Mouse (Mus musculus): ENCODE results near the gene Kcnmb2. TPM values are rescaled to one million over a fixed set of nuclear protein-coding genes. Genes with fewer than 3 reads are reported as not detected.

Kcnmb2 gene
- polyA plus RNA-seq, 1 experiment from 2014 or later = 2.1 TPM

GRCm38 (mm10) chr3:31985103-31985502, 82.8 kb downstream of the Kcnmb2 start:
- Histone ChIP-seq H3K9ac (ENCODE audit: low read depth, low read length) (no peak overlapping the region), H3K36me3 (ENCODE audit: insufficient read depth, low read length) (no peaks in the 10 kb centered on the region), H3K4me2 (ENCODE audit: low read length) (no peak overlapping the region), H3K4me1 (replicated peaks; ENCODE audit: insufficient read depth, low read length) (no peaks in the 10 kb centered on the region), H3K27ac (no peak overlapping the region), H3K9me3 (replicated peaks; ENCODE audit: low read length) (no peaks in the 10 kb centered on the region), H3K4me3 (replicated peaks; ENCODE audit: low read depth, low read length) (no peak overlapping the region), H3K27me3 (ENCODE audit: insufficient read depth, low read length) (no peaks in the 10 kb centered on the region)
- ATAC-seq (replicated peaks; ENCODE audit: low FRiP score, low read depth) (no peak), DNase-seq (ENCODE audit: low spot score) (no peak)
- 84% methylated on average over 4 of the region's 4 CpGs for WGBS
- no peak for TF ChIP-seq CTCF (IDR thresholded peaks at IDR 0.05; ENCODE audit: low read depth)

GRCm38 (mm10) chr3:31991526-31992045, 89.3 kb downstream of the Kcnmb2 start:
- ATAC-seq (replicated peaks; ENCODE audit: low FRiP score, low read depth) (no peak), DNase-seq (ENCODE audit: low spot score) (no peak)
- no peak overlapping the region for H3K4me3 ChIP-seq (replicated peaks; ENCODE audit: low read depth, low read length)
- H3K9ac ChIP-seq (ENCODE audit: low read depth, low read length) = no peak overlapping the region
- H3K9me3 ChIP-seq (replicated peaks; ENCODE audit: low read length) = no peaks in the 10 kb centered on the region
- no peak overlapping the region for H3K27ac ChIP-seq
- TF ChIP-seq CTCF (IDR thresholded peaks at IDR 0.05; ENCODE audit: low read depth) = no peak
- H3K27me3 ChIP-seq (ENCODE audit: insufficient read depth, low read length) = no peaks in the 10 kb centered on the region
- no peaks in the 10 kb centered on the region for H3K36me3 ChIP-seq (ENCODE audit: insufficient read depth, low read length)
- H3K4me2 ChIP-seq (ENCODE audit: low read length) = no peak overlapping the region
- H3K4me1 ChIP-seq (replicated peaks; ENCODE audit: insufficient read depth, low read length) = no peaks in the 10 kb centered on the region
- WGBS = 78% methylated on average over 5 of the region's 5 CpGs

GRCm38 (mm10) chr3:32011566-32011965, 109.3 kb downstream of the Kcnmb2 start:
- ATAC-seq (replicated peaks; ENCODE audit: low FRiP score, low read depth) = no peak
- Histone ChIP-seq H3K4me1 (replicated peaks; ENCODE audit: insufficient read depth, low read length) (no peaks in the 10 kb centered on the region), H3K27ac (no peak overlapping the region), H3K9ac (ENCODE audit: low read depth, low read length) (no peak overlapping the region), H3K9me3 (replicated peaks; ENCODE audit: low read length) (no peaks in the 10 kb centered on the region), H3K4me3 (replicated peaks; ENCODE audit: low read depth, low read length) (no peak overlapping the region), H3K4me2 (ENCODE audit: low read length) (no peak overlapping the region), H3K36me3 (ENCODE audit: insufficient read depth, low read length) (no peaks in the 10 kb centered on the region), H3K27me3 (ENCODE audit: insufficient read depth, low read length) (no peaks in the 10 kb centered on the region)
- no peak for TF ChIP-seq CTCF (IDR thresholded peaks at IDR 0.05; ENCODE audit: low read depth)
- no peak for DNase-seq (ENCODE audit: low spot score)
- WGBS = 84% methylated on average over 5 of the region's 5 CpGs

GRCm38 (mm10) chr3:32012205-32012931, 110.1 kb downstream of the Kcnmb2 start:
- H3K27me3 ChIP-seq (ENCODE audit: insufficient read depth, low read length) = no peaks in the 10 kb centered on the region
- H3K9ac ChIP-seq (ENCODE audit: low read depth, low read length) = no peak overlapping the region
- no peak overlapping the region for H3K4me3 ChIP-seq (replicated peaks; ENCODE audit: low read depth, low read length)
- no peaks in the 10 kb centered on the region for H3K9me3 ChIP-seq (replicated peaks; ENCODE audit: low read length)
- H3K4me1 ChIP-seq (replicated peaks; ENCODE audit: insufficient read depth, low read length) = no peaks in the 10 kb centered on the region
- WGBS = 82% methylated on average over 12 of the region's 12 CpGs
- ATAC-seq (replicated peaks; ENCODE audit: low FRiP score, low read depth) (no peak), DNase-seq (ENCODE audit: low spot score) (no peak)
- TF ChIP-seq CTCF (IDR thresholded peaks at IDR 0.05; ENCODE audit: low read depth) = no peak
- H3K36me3 ChIP-seq (ENCODE audit: insufficient read depth, low read length) = no peaks in the 10 kb centered on the region
- no peak overlapping the region for H3K27ac ChIP-seq
- H3K4me2 ChIP-seq (ENCODE audit: low read length) = no peak overlapping the region

GRCm38 (mm10) chr3:32020981-32021380, 118.7 kb downstream of the Kcnmb2 start:
- Histone ChIP-seq H3K4me1 (replicated peaks; ENCODE audit: insufficient read depth, low read length) (no peaks in the 10 kb centered on the region), H3K9me3 (replicated peaks; ENCODE audit: low read length) (no peaks in the 10 kb centered on the region), H3K9ac (ENCODE audit: low read depth, low read length) (no peak overlapping the region), H3K36me3 (ENCODE audit: insufficient read depth, low read length) (no peaks in the 10 kb centered on the region), H3K27me3 (ENCODE audit: insufficient read depth, low read length) (no peaks in the 10 kb centered on the region), H3K27ac (no peak overlapping the region), H3K4me3 (replicated peaks; ENCODE audit: low read depth, low read length) (no peak overlapping the region), H3K4me2 (ENCODE audit: low read length) (no peak overlapping the region)
- WGBS = 91% methylated on average over 6 of the region's 6 CpGs
- no peak for TF ChIP-seq CTCF (IDR thresholded peaks at IDR 0.05; ENCODE audit: low read depth)
- no peak for DNase-seq (ENCODE audit: low spot score)
- ATAC-seq (replicated peaks; ENCODE audit: low FRiP score, low read depth) = no peak

- 50% methylated on average over 10 of the region's 10 CpGs for WGBS
- ATAC-seq (replicated peaks; ENCODE audit: low FRiP score, low read depth) = no peak
- Histone ChIP-seq H3K9ac (ENCODE audit: low read depth, low read length) (no peak overlapping the region), H3K27me3 (ENCODE audit: insufficient read depth, low read length) (no peaks in the 10 kb centered on the region), H3K9me3 (replicated peaks; ENCODE audit: low read length) (no peaks in the 10 kb centered on the region), H3K36me3 (ENCODE audit: insufficient read depth, low read length) (no peaks in the 10 kb centered on the region), H3K4me2 (ENCODE audit: low read length) (no peak overlapping the region), H3K4me3 (replicated peaks; ENCODE audit: low read depth, low read length) (no peak overlapping the region), H3K27ac (no peak overlapping the region), H3K4me1 (replicated peaks; ENCODE audit: insufficient read depth, low read length) (no peaks in the 10 kb centered on the region)
- DNase-seq (ENCODE audit: low spot score) = no peak
- TF ChIP-seq CTCF (IDR thresholded peaks at IDR 0.05; ENCODE audit: low read depth) = no peak
Observed at GRCm38 (mm10) chr3:32029375-32030050, 127.2 kb downstream of the Kcnmb2 start.

All from kidney, postnatal 0 days (tissue).